Mouse (Mus musculus) hindbrain, embryonic 10.5 days (tissue): Measurements from ENCODE around the gene Fgr. TPM values are rescaled to one million over a fixed set of nuclear protein-coding genes. Genes with fewer than 3 reads are reported as not detected.
A peak's percentile ranks its signal among the peaks of the same experiment; 100 is the strongest.
"Not testable (repeated sequence)": the region's sequence is repeated elsewhere in the genome, so short reads cannot be mapped to it uniquely, and the experiment has no call there.

Experiments
- DNase-seq: peaks from one replicate; pipeline ENCODE4 v3.0.0-alpha.2; 2017; ENCODE audit warnings: low spot score
- H3K27ac ChIP-seq: fragments of 300-500 bp; sonication (generic); 2 replicates; pipeline ENCODE4 v1.5.1; 2016; ENCODE audit warnings: mild to moderate bottlenecking, moderate library complexity
- H3K27me3 ChIP-seq: fragments of 300-500 bp; sonication (generic); 2 replicates; pipeline ENCODE4 v1.6.1; 2016; ENCODE audit warnings: mild to moderate bottlenecking; ENCODE audit not compliant: poor library complexity, insufficient read depth, severe bottlenecking
- H3K36me3 ChIP-seq: fragments of 300-500 bp; sonication (generic); 2 replicates; pipeline ENCODE4 v1.6.1; 2016; ENCODE audit warnings: mild to moderate bottlenecking, moderate library complexity
- H3K4me1 ChIP-seq: fragments of 300-500 bp; sonication (generic); replicated peaks from 2 replicates; pipeline ENCODE4 v1.6.1; 2016; ENCODE audit warnings: mild to moderate bottlenecking
- H3K4me3 ChIP-seq: fragments of 300-500 bp; sonication (generic); 2 replicates; pipeline ENCODE4 v1.5.1; 2016; ENCODE audit warnings: mild to moderate bottlenecking, moderate library complexity
- H3K9me3 ChIP-seq: fragments of 300-500 bp; sonication (generic); 2 replicates; pipeline ENCODE4 v1.6.1; 2016; ENCODE audit warnings: mild to moderate bottlenecking, moderate library complexity
- WGBS: fragments of 180-500 bp; shearing (Covaris S2); methylation state at CpG from one replicate; pipeline ENCODE4 v1.1.7; 2016; 5-methylcytosine and 5-hydroxymethylcytosine counted together
- polyA plus RNA-seq: library from polyadenylated mRNA; unstranded; fragments of >200 nt; fragmentation: Nextera tagmentation; extraction: Ambion mirVana; gene quantifications from 2 replicates; pipeline ENCODE4 v1.2.1, GENCODE M21; 2016

Fgr gene
- polyA plus RNA-seq, result 0.14 TPM in 1 of 2 replicates, not detected in the other

GRCm38 (mm10) chr4:132973814-132974398 lies at the start of gene Fgr:
Gene Fgr, plus strand, starts transcription at chr4:132974095.
- peak within 1 kb of the TSS; percentile 76 for H3K27ac ChIP-seq
- no peaks in the 10 kb centered on the region for H3K9me3 ChIP-seq
- peaks cover 67% of the 10 kb centered on the region for H3K27me3 ChIP-seq
- WGBS, result 4% methylated on average over 21 of the region's 21 CpGs
- H3K36me3 ChIP-seq, result no peaks in the 10 kb centered on the region
- DNase-seq, result no peak
- peaks cover 55% of the 10 kb centered on the region for H3K4me1 ChIP-seq
- H3K4me3 ChIP-seq, result peak within 1 kb of the TSS; percentile 47

- H3K4me3 ChIP-seq, H3K27me3 ChIP-seq, H3K36me3 ChIP-seq, DNase-seq, H3K27ac ChIP-seq, H3K9me3 ChIP-seq: not testable (repeated sequence)
- 74% methylated on average over 2 of the region's 2 CpGs for WGBS
- peaks cover 23% of the 10 kb centered on the region for H3K4me1 ChIP-seq
These were observed 47.4 kb upstream of the Fgr start for GRCm38 (mm10) chr4:132926520-132926919.

GRCm38 (mm10) chr4:132930784-132931183 lies 43.1 kb upstream of the Fgr start:
- Histone ChIP-seq H3K9me3 (no peaks in the 10 kb centered on the region), H3K4me3 (no peak overlapping the region), H3K36me3 (no peaks in the 10 kb centered on the region), H3K27me3 (no peaks in the 10 kb centered on the region), H3K4me1 (peaks cover 13% of the 10 kb centered on the region), H3K27ac (no peak overlapping the region)
- no peak for DNase-seq
- WGBS, result 7% methylated on average over 8 of the region's 8 CpGs

- Histone ChIP-seq H3K4me1 (peaks cover 18% of the 10 kb centered on the region), H3K4me3 (no peak overlapping the region), H3K27ac (no peak overlapping the region), H3K27me3 (no peaks in the 10 kb centered on the region), H3K9me3 (0 out of 2 replicates have a peak, but pooled peaks cover 3% of the 10 kb centered on the region), H3K36me3 (no peaks in the 10 kb centered on the region)
- DNase-seq, result no peak
- WGBS, result 79% methylated on average over 4 of the region's 4 CpGs
These were observed 41.0 kb upstream of the Fgr start for GRCm38 (mm10) chr4:132932752-132933404.

GRCm38 (mm10) chr4:132934639-132935038 lies 39.3 kb upstream of the Fgr start:
- Histone ChIP-seq H3K4me1 (peaks cover 31% of the 10 kb centered on the region), H3K4me3 (no peak overlapping the region), H3K27ac (no peak overlapping the region), H3K9me3 (0 out of 2 replicates have a peak, but pooled peaks cover 3% of the 10 kb centered on the region), H3K27me3 (no peaks in the 10 kb centered on the region), H3K36me3 (no peaks in the 10 kb centered on the region)
- DNase-seq, result no peak
- WGBS, result 26% methylated on average over 7 of the region's 7 CpGs

- peaks cover 23% of the 10 kb centered on the region for H3K27me3 ChIP-seq
- WGBS, result 57% methylated on average over 12 of the region's 12 CpGs
- peak overlapping the region; percentile 81 for H3K27ac ChIP-seq
- peak; percentile 47 for DNase-seq
- H3K9me3 ChIP-seq, result 0 out of 2 replicates have a peak, but pooled peaks cover 3% of the 10 kb centered on the region
- H3K4me3 ChIP-seq, result no peak overlapping the region
- no peaks in the 10 kb centered on the region for H3K36me3 ChIP-seq
- peaks cover 42% of the 10 kb centered on the region for H3K4me1 ChIP-seq
These were observed 35.5 kb upstream of the Fgr start for GRCm38 (mm10) chr4:132938181-132938941.

- Histone ChIP-seq H3K4me1 (peaks cover 37% of the 10 kb centered on the region), H3K36me3 (no peaks in the 10 kb centered on the region), H3K27ac (0 out of 2 replicates have a peak overlapping the region, but pooled peaks have one; percentile 50), H3K27me3 (peaks cover 23% of the 10 kb centered on the region), H3K9me3 (0 out of 2 replicates have a peak, but pooled peaks cover 3% of the 10 kb centered on the region), H3K4me3 (no peak overlapping the region)
- WGBS, result 25% methylated on average over 22 of the region's 22 CpGs
- peak; percentile 85 for DNase-seq
These were observed 34.3 kb upstream of the Fgr start for GRCm38 (mm10) chr4:132939421-132940127.

GRCm38 (mm10) chr4:132941012-132941729 lies 32.7 kb upstream of the Fgr start:
- Histone ChIP-seq H3K36me3 (no peaks in the 10 kb centered on the region), H3K4me3 (no peak overlapping the region), H3K27me3 (peaks cover 23% of the 10 kb centered on the region), H3K27ac (no peak overlapping the region), H3K9me3 (0 out of 2 replicates have a peak, but pooled peaks cover 3% of the 10 kb centered on the region), H3K4me1 (peaks cover 41% of the 10 kb centered on the region)
- DNase-seq, result no peak
- 56% methylated on average over 23 of the region's 23 CpGs for WGBS

- no peak overlapping the region for H3K4me3 ChIP-seq
- H3K27ac ChIP-seq, result peak overlapping the region; percentile 36; the same call in 1 of the 2 replicates
- H3K9me3 ChIP-seq, result no peaks in the 10 kb centered on the region
- WGBS, result 67% methylated on average over 8 of the region's 8 CpGs
- H3K27me3 ChIP-seq, result peaks cover 33% of the 10 kb centered on the region
- H3K4me1 ChIP-seq, result peaks cover 47% of the 10 kb centered on the region
- no peaks in the 10 kb centered on the region for H3K36me3 ChIP-seq
- no peak for DNase-seq
These were observed 30.8 kb upstream of the Fgr start for GRCm38 (mm10) chr4:132943088-132943487.

- 73% methylated on average over 12 of the region's 12 CpGs for WGBS
- DNase-seq, result no peak
- H3K27ac ChIP-seq, result no peak overlapping the region
- no peaks in the 10 kb centered on the region for H3K9me3 ChIP-seq
- H3K36me3 ChIP-seq, result no peaks in the 10 kb centered on the region
- H3K27me3 ChIP-seq, result peaks cover 33% of the 10 kb centered on the region
- no peak overlapping the region for H3K4me3 ChIP-seq
- H3K4me1 ChIP-seq, result peaks cover 38% of the 10 kb centered on the region
These were observed 29.8 kb upstream of the Fgr start for GRCm38 (mm10) chr4:132944106-132944505.

GRCm38 (mm10) chr4:132944776-132945175 lies 29.1 kb upstream of the Fgr start:
- no peak for DNase-seq
- Histone ChIP-seq H3K27ac (no peak overlapping the region), H3K9me3 (no peaks in the 10 kb centered on the region), H3K4me1 (peaks cover 36% of the 10 kb centered on the region), H3K36me3 (no peaks in the 10 kb centered on the region), H3K27me3 (peaks cover 36% of the 10 kb centered on the region), H3K4me3 (no peak overlapping the region)
- 80% methylated on average over 4 of the region's 4 CpGs for WGBS
